Mouse (Mus musculus) heart, adult 2 months (tissue): ENCODE measurements around the gene Il18bp.

Experiments
- CTCF ChIP-seq: fragments of 200-600 bp; IDR thresholded peaks from 2 replicates; pipeline ENCODE4 v1.8.1; 2022; ENCODE audit warnings: antibody characterized with exemption, mild to moderate bottlenecking, moderate library complexity
- EP300 ChIP-seq: fragments of 200-500 bp; IDR thresholded peaks from 2 replicates; pipeline ENCODE4 v1.6.1; 2011; ENCODE audit warnings: low read depth, low read length, control low read depth; ENCODE audit not compliant: insufficient read depth

DNA sequence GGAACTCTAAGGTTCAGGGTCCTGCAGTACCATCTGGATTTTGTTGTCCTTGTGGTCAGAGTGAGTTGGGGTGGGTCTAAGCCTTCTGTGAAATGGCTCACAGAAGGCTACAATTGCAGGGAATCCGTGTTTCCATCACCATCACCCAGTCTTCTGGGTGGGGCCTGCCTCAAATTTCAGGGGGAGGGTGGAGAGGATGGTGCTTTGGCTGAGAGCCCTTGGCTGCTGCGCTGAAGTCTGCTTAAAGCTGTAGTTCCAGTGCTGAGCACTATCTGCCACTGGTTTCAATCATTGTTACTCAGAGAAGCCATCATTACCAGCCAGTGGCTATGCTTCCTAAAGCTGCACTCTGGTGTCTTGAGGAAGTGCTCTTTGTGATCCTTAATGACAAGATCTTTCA is 44.0 kb downstream of the Il18bp start:
- TF ChIP-seq CTCF (peak; percentile 13; the same call in 1 of the 2 replicates), EP300 (no peak)
